Comparison of ENCODE assay signal across 17 mouse cellular contexts in the genomic region with DNA sequence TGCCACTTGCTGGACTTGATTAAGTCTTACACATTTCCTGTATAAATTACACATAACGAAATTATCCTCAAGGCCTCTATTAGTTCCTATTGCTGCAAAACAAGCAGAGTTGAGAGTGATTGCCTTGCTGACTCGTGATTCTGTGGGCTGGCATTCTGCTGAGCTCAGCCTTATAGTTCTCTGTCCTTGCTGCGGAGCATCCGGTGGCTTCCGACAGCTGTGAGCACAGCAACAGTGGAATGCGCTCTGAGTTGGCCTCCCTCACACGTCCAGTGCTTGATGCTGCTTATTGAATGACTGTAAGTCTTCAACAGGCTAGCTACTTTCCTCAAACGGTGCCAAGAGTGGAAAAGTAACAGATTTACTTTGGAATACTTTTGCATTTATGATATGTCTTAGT. TPM values are rescaled to one million over a fixed set of nuclear protein-coding genes. Genes with fewer than 3 reads are reported as not detected.
DNase-seq lines count a peak whose midpoint lies in the region; ATAC-seq and TF ChIP-seq lines count a peak whose summit lies in the region.
"Had no signal": no experiment of that assay in that cellular context is flagged by ENCODE, and none has a peak within 500 bp of the region (broad histone marks: within the 10 kb centered on the region; RNA-seq: fewer than 3 reads in every experiment).

No protein-coding gene starts in this region.

- peak; percentile 7 for DNase-seq in hindbrain, postnatal 0 days (ENCODE audit: low spot score)
- DNase-seq in hindbrain, embryonic 10.5 days (ENCODE audit: low spot score): no peak
- DNase-seq in lung, postnatal 25 days (ENCODE audit: low spot score): no peak
- DNase-seq in kidney, postnatal 14 days: peak; percentile 43
- no peak for DNase-seq in gastrocnemius, postnatal 14 days
- DNase-seq: cerebellum, postnatal 10 days; heart, postnatal 10 days; right cerebral cortex, postnatal 25 days; thymus, adult 2 months had no signal

- 70% methylated on average over 8 of the region's 8 CpGs for WGBS in hindbrain, postnatal 0 days
- 73% methylated on average over 8 of the region's 8 CpGs for WGBS in hindbrain, embryonic 10.5 days
- 35% methylated on average over 8 of the region's 8 CpGs for WGBS in lung, embryonic 16.5 days

- ATAC-seq in hindbrain, postnatal 0 days: no peak
- peak; percentile 84 for ATAC-seq in lung, embryonic 16.5 days (ENCODE audit: low read depth)
- ATAC-seq in erythroblast, adult 5-6 weeks (replicated peaks; ENCODE audit: low FRiP score, poor library complexity, severe bottlenecking): no peak
- ATAC-seq: activated CD4-positive, CD25-positive, alpha-beta regulatory T cell, adult 4 months; midbrain, embryonic 13.5 days had no signal

- H3K27me3 ChIP-seq in hindbrain, postnatal 0 days (ENCODE audit: insufficient read depth, low read length): no peaks in the 10 kb centered on the region
- no peaks in the 10 kb centered on the region for H3K27me3 ChIP-seq in hindbrain, embryonic 10.5 days (ENCODE audit: insufficient read depth, poor library complexity, severe bottlenecking)
- H3K27me3 ChIP-seq in lung, embryonic 16.5 days (ENCODE audit: control insufficient read depth, insufficient read depth, low read depth, low read length): no peaks in the 10 kb centered on the region
- H3K27me3 ChIP-seq: CH12.LX; hindbrain, embryonic 15.5 days; liver, embryonic 15.5 days; midbrain, embryonic 13.5 days had no signal

- H3K36me3 ChIP-seq in hindbrain, postnatal 0 days (ENCODE audit: insufficient read depth, low read length): no peaks in the 10 kb centered on the region
- no peaks in the 10 kb centered on the region for H3K36me3 ChIP-seq in hindbrain, embryonic 10.5 days
- H3K36me3 ChIP-seq in lung, embryonic 16.5 days (ENCODE audit: control insufficient read depth, insufficient read depth, low read length): no peaks in the 10 kb centered on the region
- H3K36me3 ChIP-seq: hindbrain, embryonic 15.5 days; liver, embryonic 15.5 days; midbrain, embryonic 13.5 days had no signal

- TF ChIP-seq CTCF in hindbrain, postnatal 0 days (IDR thresholded peaks at IDR 0.05; ENCODE audit: low read depth): no peak

- no peak overlapping the region for H3K27ac ChIP-seq in hindbrain, postnatal 0 days
- H3K27ac ChIP-seq in hindbrain, embryonic 10.5 days: no peak overlapping the region
- H3K27ac ChIP-seq in lung, embryonic 16.5 days (ENCODE audit: low read length): peak overlapping the region; percentile 24; the same call in 1 of the 2 replicates
- H3K27ac ChIP-seq: hindbrain, embryonic 15.5 days; liver, embryonic 15.5 days; midbrain, embryonic 13.5 days had no signal

- no peak overlapping the region for H3K4me2 ChIP-seq in hindbrain, postnatal 0 days (ENCODE audit: low read depth, low read length)
- no peak overlapping the region for H3K4me2 ChIP-seq in lung, embryonic 16.5 days (ENCODE audit: low read depth, low read length)
- H3K4me2 ChIP-seq: hindbrain, embryonic 15.5 days; liver, embryonic 15.5 days; midbrain, embryonic 13.5 days had no signal

- no peak overlapping the region for H3K4me3 ChIP-seq in hindbrain, postnatal 0 days (ENCODE audit: low read length)
- H3K4me3 ChIP-seq in hindbrain, embryonic 10.5 days: no peak overlapping the region
- no peak overlapping the region for H3K4me3 ChIP-seq in lung, embryonic 16.5 days (ENCODE audit: low read length)
- H3K4me3 ChIP-seq: hindbrain, embryonic 15.5 days; liver, embryonic 15.5 days; midbrain, embryonic 13.5 days had no signal

- intact Hi-C loops in gastrocnemius, postnatal 14 days (cut with DNase I; ENCODE audit: low total_unique reads): no loop called here

- no peaks in the 10 kb centered on the region for H3K4me1 ChIP-seq in hindbrain, postnatal 0 days (ENCODE audit: insufficient read depth, low read length)
- no peaks in the 10 kb centered on the region for H3K4me1 ChIP-seq in hindbrain, embryonic 10.5 days (replicated peaks)
- H3K4me1 ChIP-seq in lung, embryonic 16.5 days (replicated peaks; ENCODE audit: control insufficient read depth, insufficient read depth, low read length): no peaks in the 10 kb centered on the region
- H3K4me1 ChIP-seq: hindbrain, embryonic 15.5 days; liver, embryonic 15.5 days; midbrain, embryonic 13.5 days had no signal

- H3K9ac ChIP-seq in hindbrain, postnatal 0 days (replicated peaks; ENCODE audit: low read length): no peak overlapping the region
- no peak overlapping the region for H3K9ac ChIP-seq in lung, embryonic 16.5 days (ENCODE audit: low read length)
- H3K9ac ChIP-seq: hindbrain, embryonic 15.5 days; liver, embryonic 15.5 days; midbrain, embryonic 13.5 days had no signal

- H3K9me3 ChIP-seq in hindbrain, postnatal 0 days (ENCODE audit: low read length): no peaks in the 10 kb centered on the region
- H3K9me3 ChIP-seq in hindbrain, embryonic 10.5 days: 0 out of 2 replicates have a peak, but pooled peaks cover 2% of the 10 kb centered on the region
- 0 out of 2 replicates have a peak, but pooled peaks cover 6% of the 10 kb centered on the region for H3K9me3 ChIP-seq in lung, embryonic 16.5 days (ENCODE audit: control insufficient read depth, low read length)
- H3K9me3 ChIP-seq: hindbrain, embryonic 15.5 days; liver, embryonic 15.5 days; midbrain, embryonic 13.5 days had no signal

RNA-seq across cellular contexts. Expression of a gene that starts 40.0 kb away (rescaled TPM):
- 6.9 and 7.7 TPM in 2 replicates for total RNA-seq in hindbrain, postnatal 0 days (2014; rRNA removed)
- 4.6 and 4.7 TPM in 2 replicates for polyA plus RNA-seq in hindbrain, postnatal 0 days (2015; fragmentation: Nextera tagmentation; extraction: Ambion mirVana)
- 18.1 and 18.6 TPM in 2 replicates for polyA plus RNA-seq in hindbrain, embryonic 10.5 days (2016; fragmentation: Nextera tagmentation; extraction: Ambion mirVana)
- 109 and 113 TPM in 2 replicates for polyA plus RNA-seq in lung, embryonic 16.5 days (2015; fragmentation: Nextera tagmentation; extraction: Ambion mirVana)
- 1 to 10 TPM; 5.1 to 7.3 TPM for total RNA-seq in gastrocnemius, postnatal 14 days (2021)
- total RNA-seq in erythroblast, adult 5-6 weeks (2015; ENCODE audit: low replicate concordance): 0.77 and 1.5 TPM in 2 replicates
- total RNA-seq in erythroblast, adult 5-6 weeks (2017; ENCODE audit: low replicate concordance): 0.17 and 0.42 TPM in 2 replicates
- total RNA-seq: granulocyte monocyte progenitor cell, adult 5-6 weeks had no signal
- polyA plus RNA-seq: activated CD4-positive, CD25-positive, alpha-beta regulatory T cell, adult 4 months had no signal

Comparison
In these comparisons a context has a peak if more than half of its experiments do, and no peak if none do; other contexts are left out.
1. DNase-seq: peak in hindbrain, postnatal 0 days (single experiment) and kidney, postnatal 14 days (single experiment); none in hindbrain, embryonic 10.5 days (single experiment), lung, postnatal 25 days (single experiment) and gastrocnemius, postnatal 14 days (single experiment).